Mouse (Mus musculus): ENCODE data around the gene Arid1b. TPM values are rescaled to one million over a fixed set of nuclear protein-coding genes. Genes with fewer than 3 reads are reported as not detected.

The Arid1b gene
- total RNA-seq, 2 experiments from 2014 or later, result 39.6 to 44.4 TPM

GRCm38 (mm10) chr17:5017065-5017464, 22.9 kb downstream of the Arid1b start:
- no peak for DNase-seq

GRCm38 (mm10) chr17:5021303-5022003, 27.3 kb downstream of the Arid1b start:
- no peak for DNase-seq

GRCm38 (mm10) chr17:5022019-5022544, 27.9 kb downstream of the Arid1b start:
- DNase-seq, result no peak

GRCm38 (mm10) chr17:5023745-5024144, 29.6 kb downstream of the Arid1b start:
- no peak for DNase-seq

- no peak for DNase-seq
These were observed 31.3 kb downstream of the Arid1b start for GRCm38 (mm10) chr17:5025400-5025799.

- DNase-seq, result no peak
These were observed 32.4 kb downstream of the Arid1b start for GRCm38 (mm10) chr17:5026578-5026977.

- no peak for DNase-seq
These were observed 35.0 kb downstream of the Arid1b start for GRCm38 (mm10) chr17:5029148-5029547.

- DNase-seq, result no peak
These were observed 36.2 kb downstream of the Arid1b start for GRCm38 (mm10) chr17:5030290-5030689.

GRCm38 (mm10) chr17:5033346-5033745, 39.2 kb downstream of the Arid1b start:
- no peak for DNase-seq

GRCm38 (mm10) chr17:5034201-5034600, 40.1 kb downstream of the Arid1b start:
- no peak for DNase-seq

GRCm38 (mm10) chr17:5036200-5036835, 42.2 kb downstream of the Arid1b start:
- no peak for DNase-seq

- DNase-seq, result no peak
These were observed 43.1 kb downstream of the Arid1b start for GRCm38 (mm10) chr17:5037199-5037598.

- no peak for DNase-seq
These were observed 45.7 kb downstream of the Arid1b start for GRCm38 (mm10) chr17:5039826-5040225.

GRCm38 (mm10) chr17:5043871-5044270, 49.7 kb downstream of the Arid1b start:
- no peak for DNase-seq

- no peak for DNase-seq
These were observed 51.5 kb downstream of the Arid1b start for GRCm38 (mm10) chr17:5045613-5046012.

GRCm38 (mm10) chr17:5047373-5047772, 53.2 kb downstream of the Arid1b start:
- DNase-seq, result no peak

- no peak for DNase-seq
These were observed 56.1 kb downstream of the Arid1b start for GRCm38 (mm10) chr17:5050266-5050665.

- DNase-seq, result no peak
These were observed 56.9 kb downstream of the Arid1b start for GRCm38 (mm10) chr17:5050970-5051530.

- DNase-seq, result no peak
These were observed 58.1 kb downstream of the Arid1b start for GRCm38 (mm10) chr17:5052091-5052799.

GRCm38 (mm10) chr17:5052800-5053179, 58.7 kb downstream of the Arid1b start:
- DNase-seq, result no peak

GRCm38 (mm10) chr17:5053201-5053600, 59.1 kb downstream of the Arid1b start:
- no peak for DNase-seq

- DNase-seq, result no peak
These were observed 61.3 kb downstream of the Arid1b start for GRCm38 (mm10) chr17:5055412-5055811.

- no peak for DNase-seq
These were observed 62.5 kb downstream of the Arid1b start for GRCm38 (mm10) chr17:5056654-5057053.
